15 mouse cellular contexts compared by ENCODE assay signal in the genomic region with DNA sequence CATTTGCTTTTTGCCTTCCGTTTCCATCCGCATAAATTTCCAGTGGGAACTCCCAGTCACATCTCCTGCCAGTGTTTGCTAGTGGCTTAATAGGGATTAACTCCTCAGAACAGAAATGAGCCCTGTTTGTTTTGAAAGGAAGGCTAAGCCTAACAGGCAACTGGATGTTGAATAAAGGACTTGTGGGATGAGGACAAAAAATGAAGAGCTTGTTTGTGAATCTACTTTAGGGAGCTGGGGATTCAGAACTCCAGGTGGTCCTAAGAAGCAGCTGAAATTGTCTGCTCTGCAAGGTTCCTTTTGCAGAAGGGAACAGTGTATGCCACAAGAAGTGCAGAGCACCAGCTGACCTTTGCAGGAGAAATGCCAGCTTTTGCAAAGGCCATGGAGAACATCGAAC.
"Had no signal": no experiment of that assay in that cellular context is flagged by ENCODE, and none has a peak within 500 bp of the region (broad histone marks: within the 10 kb centered on the region; RNA-seq: fewer than 3 reads in every experiment).

No protein-coding gene starts in this region.

- H3K4me2 ChIP-seq: limb, embryonic 13.5 days; liver, embryonic 15.5 days; neural tube, embryonic 15.5 days had no signal

- ATAC-seq: lung, postnatal 0 days had no signal

- DNase-seq: kidney, adult 9 months; kidney, postnatal 4 days; lung, adult 2 months; lung, postnatal 4 days; right cerebral cortex, postnatal 4 days; spleen, adult 18-20 months; thymus, adult 18-20 months; thymus, postnatal 14 days had no signal

- H3K27me3 ChIP-seq: limb, embryonic 13.5 days; liver, embryonic 15.5 days; neural tube, embryonic 15.5 days had no signal

- H3K4me3 ChIP-seq: layer of hippocampus, adult 2 months; limb, embryonic 13.5 days; liver, embryonic 15.5 days; myocyte; neural tube, embryonic 15.5 days had no signal

- H3K36me3 ChIP-seq: limb, embryonic 13.5 days; liver, embryonic 15.5 days; neural tube, embryonic 15.5 days had no signal

- H3K27ac ChIP-seq: kidney, postnatal 0 days; layer of hippocampus, adult 2 months; limb, embryonic 13.5 days; liver, embryonic 15.5 days; neural tube, embryonic 15.5 days had no signal

- H3K9me3 ChIP-seq: limb, embryonic 13.5 days; liver, embryonic 15.5 days; neural tube, embryonic 15.5 days had no signal

- H3K9ac ChIP-seq: limb, embryonic 13.5 days; liver, embryonic 15.5 days; neural tube, embryonic 15.5 days had no signal

- H3K4me1 ChIP-seq: limb, embryonic 13.5 days; liver, embryonic 15.5 days; neural tube, embryonic 15.5 days had no signal
